Mouse (Mus musculus): ENCODE measurements around the gene Rpl9-ps1.

The Rpl9-ps1 gene

DNA sequence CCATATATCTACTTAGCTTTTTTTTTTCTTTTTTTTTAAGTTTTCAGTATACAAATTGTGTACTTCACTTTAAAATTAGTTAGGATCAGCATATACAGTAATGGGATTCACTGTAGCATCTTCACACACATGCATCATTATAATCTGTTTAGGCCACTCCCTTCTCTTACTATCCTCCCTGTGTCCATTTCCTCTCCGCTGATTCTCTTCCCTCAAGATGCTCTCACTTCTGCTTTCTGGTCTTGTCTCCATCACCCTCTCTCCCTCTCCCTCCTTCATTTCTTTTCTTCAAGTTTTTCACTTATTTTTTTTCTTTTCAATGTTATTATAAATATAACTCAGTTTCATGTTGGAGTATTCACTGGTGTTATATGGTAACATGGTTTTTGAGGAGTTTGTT lies 26.4 kb downstream of the Rpl9-ps1 start:
- no peak for DNase-seq (ENCODE audit: low read depth)

DNA sequence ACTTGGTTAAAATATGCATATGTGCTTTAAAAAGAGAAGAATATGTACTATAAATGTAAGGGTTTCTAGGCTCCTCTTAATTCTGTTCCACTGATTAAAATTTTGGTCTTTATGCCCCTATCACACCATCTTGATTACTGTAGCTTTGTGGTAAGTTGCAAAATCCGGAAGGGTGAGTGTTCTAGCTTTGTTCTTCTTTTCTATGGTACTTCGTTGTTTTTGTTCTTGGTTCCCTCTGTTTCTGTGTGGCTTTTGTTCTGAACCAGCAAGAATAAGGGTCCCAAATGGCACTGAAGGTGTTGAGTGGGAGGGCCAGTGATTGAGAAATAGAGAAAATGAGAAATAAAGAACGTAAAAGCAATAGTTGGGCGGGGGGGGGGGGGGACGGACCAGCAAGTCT lies 27.2 kb downstream of the Rpl9-ps1 start:
- no peak for DNase-seq (ENCODE audit: low read depth)

DNA sequence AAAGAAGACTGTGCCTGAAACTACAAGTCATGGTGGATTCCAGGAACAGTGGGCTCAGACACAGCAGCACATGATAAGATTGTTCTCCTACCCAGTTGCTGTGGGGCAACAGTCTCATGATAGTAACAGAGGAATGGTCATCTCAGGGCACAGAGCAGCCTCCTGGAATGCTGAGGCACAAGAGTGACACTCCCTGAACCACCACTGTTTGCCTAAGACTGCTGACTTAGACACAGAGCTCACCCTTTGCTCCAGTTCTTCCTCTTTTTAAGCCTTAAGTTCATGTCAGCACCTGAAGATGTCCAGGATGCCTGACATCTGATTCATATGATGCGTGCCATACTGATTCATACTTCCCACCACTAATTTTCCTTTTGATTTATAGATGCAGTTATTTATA lies 28.8 kb downstream of the Rpl9-ps1 start:
- no peak for DNase-seq (ENCODE audit: low read depth)

DNA sequence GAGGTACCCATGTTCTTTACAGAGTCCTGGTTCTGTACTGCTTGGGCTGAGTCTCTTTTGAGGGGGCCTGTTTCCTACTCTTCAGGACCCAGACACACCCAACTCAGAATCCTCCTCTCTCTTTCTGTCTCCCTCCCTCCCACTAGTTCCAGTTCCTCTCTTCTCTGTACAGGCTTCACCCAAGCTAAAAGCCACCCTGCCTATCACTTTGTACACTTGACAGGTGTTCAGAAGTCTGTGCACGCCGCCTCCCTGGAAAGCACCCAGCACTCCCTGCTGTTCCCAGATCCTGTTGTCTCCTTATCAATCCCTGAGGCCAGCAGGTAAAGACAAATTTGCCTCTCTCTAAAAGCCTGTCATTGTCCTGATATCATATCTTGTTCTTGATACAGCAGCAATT lies 34.5 kb downstream of the Rpl9-ps1 start:
- DNase-seq (ENCODE audit: low read depth): no peak

DNA sequence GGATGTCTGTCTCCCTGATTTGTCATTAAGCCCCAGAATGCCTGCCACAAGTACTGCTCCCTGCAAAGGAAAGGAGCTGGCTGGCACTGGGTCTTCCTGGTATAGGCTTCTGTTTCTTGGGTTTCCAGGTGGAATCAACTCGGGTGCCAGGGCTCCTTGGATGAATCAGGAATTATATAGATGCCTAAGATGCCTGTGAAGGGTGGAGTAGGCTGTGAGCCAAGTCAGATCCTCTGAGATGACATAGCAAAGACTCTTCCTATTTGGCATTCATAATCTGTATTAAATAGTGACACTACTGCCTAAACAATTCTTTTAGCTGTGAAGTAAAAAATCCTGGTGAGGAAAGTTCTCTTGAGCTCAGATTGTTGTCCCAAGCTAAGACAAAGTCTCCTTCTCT lies 39.0 kb downstream of the Rpl9-ps1 start:
- DNase-seq (ENCODE audit: low read depth): no peak

DNA sequence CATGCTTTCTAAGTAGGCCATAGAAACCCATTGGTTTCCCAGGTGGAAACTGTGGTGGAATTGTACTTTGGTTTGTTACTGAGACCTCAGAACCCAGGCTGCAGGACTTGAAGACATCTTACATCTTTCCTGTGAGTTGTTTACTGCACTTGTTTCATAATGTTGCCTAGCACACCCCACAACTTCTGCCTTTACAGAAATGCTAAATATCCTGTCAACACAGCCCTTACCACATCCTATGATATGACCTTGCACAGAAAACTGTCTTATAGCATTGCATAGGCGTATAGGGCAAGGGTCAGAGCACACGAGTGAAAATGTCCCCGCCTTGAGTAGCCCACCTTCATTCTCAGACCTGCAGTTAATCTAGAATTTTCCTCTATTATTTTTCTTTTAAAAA lies 39.9 kb downstream of the Rpl9-ps1 start:
- no peak for DNase-seq (ENCODE audit: low read depth)

DNA sequence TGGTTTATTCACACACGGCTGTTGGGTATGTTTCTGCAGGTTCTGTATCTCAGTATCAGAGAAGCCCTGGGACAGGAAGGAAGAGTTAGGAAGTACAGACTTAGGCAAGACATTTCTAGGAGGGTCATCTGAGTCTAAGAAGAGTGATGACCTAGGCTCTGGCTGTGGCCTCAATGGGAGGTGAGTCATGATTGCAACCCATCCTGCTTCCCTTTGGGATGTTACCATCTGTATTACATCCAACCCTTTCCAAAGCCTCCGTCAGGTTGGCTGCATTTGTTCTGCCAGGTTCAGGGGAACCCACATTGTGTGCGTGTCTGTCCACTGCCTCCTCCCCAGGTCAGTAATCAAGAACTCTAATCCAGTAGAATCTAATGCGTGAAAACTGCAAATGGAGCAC lies 40.7 kb downstream of the Rpl9-ps1 start:
- no peak for DNase-seq (ENCODE audit: low read depth)

DNA sequence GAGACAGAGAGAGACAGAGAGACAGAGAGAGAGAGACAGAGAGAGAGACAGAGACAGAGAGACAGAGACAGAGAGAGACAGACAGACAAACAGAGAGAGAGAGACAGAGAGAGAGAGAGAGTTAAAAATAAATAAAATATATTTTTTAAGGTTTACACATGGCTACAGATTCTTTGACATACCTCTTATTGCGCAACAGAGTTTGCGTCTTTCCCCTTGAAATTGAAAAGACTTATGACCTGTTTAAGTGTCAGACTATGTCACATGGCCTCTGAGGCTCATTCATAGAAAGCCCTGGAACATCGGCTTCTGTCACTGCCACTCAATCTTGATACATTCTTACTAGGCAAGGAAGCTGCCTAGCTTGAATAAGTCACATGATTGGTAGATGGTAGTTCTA lies 42.0 kb downstream of the Rpl9-ps1 start:
- no peak for DNase-seq (ENCODE audit: low read depth)

DNA sequence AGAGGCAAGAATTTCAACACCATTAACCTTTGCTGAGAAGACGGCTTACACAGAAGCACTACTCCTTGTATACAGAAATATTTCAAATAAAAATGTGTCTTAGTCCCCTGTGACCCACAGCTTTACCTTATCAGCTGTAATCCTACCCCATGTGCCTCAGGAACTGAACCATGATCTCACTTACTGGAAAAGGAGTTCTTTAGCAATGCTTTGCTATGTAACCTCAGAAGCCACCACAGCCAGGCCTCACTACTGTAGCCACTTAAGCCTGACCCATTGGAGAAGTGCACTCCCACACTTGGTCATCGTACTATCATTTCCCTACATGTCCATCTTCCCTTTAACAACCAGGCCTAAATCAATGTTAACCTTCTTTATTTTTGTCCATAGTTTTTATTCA lies 44.8 kb downstream of the Rpl9-ps1 start:
- no peak for DNase-seq (ENCODE audit: low read depth)

DNA sequence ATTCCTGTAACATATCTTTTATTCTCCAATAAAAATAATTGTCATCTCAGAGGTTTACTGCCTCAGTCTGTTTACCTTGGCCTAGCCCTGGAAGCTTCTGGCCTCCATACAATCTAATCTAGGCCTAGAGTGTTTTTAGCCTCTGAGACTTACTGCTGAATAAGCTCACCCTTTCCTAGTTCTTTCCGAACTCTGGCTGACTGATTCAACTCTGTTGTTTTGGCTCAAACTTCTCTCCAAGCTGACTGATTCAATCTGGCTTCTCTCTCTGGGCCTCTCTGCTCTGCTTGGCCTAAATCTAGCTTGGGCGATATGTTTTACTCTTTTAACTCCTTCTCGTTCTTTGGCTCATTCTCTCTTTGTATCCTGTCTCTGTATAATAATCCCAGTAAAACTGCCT lies 46.4 kb downstream of the Rpl9-ps1 start:
- DNase-seq (ENCODE audit: low read depth): no peak

DNA sequence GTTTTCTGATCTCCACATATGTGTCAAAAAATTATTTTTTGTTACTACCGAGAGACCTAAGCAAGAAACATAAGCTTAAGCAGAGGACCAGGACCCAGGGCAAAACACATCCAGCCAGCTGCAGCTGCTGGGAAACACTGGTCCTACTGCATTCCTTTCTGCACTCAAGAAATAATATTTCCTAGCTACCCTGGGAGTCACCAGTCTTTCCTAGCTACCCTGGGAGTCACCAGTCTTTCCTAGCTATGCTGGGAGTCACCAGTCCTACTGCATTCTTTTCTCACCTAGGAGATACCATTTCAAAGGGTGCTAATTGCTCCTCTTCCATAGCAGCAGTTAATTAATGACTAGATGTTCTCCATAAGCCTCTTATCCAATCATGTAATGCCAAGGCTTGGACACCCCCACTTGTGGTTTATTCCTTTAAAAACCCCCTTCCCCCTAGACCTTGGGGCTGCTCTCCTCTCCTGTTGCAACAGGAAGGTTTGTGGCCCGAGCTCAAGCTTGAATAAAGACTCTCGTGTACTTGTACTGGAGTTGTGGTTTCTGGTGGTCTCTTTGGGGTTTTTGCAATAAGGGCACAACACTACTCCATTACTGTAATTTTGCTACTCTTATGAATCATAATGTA lies 47.1 kb downstream of the Rpl9-ps1 start:
- no peak for DNase-seq (ENCODE audit: low read depth)

DNA sequence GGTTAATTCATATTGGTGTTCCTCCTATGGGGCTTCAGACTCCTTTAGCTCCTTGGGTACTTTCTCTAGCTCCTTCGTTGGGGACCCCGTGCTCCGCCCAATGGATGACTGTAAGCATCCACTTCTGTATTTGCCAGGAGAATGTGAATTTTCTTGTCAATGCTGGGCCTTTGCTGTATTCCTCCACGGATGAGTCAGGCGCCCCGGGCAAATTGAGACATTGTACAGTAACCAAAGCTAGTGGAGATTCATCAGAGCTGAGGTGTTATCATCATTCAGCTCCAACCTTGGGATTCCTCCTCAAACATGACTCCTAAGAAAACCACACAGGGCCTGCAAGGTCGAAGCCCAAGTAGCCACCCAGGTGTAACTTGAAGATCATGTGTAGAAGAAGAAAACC lies 47.6 kb downstream of the Rpl9-ps1 start:
- DNase-seq (ENCODE audit: low read depth): no peak

DNA sequence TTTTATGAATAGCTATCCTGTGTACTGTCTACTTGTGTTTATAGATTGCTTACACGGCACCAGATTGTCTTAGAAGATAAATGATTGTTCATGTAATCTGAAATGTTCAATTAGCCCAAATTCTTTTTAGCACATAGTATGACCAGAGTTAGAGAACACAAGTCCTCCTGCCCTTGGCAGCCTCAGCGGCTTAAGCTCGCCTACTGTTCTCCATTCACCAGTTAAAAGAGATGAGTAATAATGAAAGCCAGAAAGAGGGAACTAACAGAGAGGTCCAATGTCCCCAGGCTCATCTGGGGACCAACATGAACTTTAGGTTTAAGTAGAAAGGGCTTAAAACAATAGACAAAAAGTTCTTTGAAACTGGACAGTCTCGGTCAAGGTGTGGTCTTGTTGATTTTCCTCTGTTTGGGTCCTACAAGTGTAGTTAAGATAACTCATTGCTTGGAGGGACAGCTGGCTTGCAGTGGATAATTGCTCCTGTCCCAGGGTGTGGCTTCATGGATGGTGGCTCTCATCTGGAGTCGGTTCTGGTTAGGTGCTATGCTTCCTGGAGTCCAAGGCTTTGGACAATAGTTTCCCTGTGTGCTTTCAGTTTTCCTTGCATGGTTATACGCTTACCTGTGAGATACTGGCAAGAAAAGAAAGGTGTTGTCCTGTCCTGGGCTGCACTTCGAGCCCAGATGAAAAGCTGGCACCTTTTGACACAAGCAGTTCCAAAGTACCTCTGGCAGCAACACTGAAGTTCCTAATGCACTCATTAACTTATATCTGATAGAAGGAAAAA lies 49.6 kb downstream of the Rpl9-ps1 start:
- no peak for DNase-seq (ENCODE audit: low read depth)

Data from c-Kit-positive CD71-positive TER-119-negative erythroid progenitor cells, embryonic 14.5 days (primary cell).